Mouse (Mus musculus): ENCODE data around the gene Mib2.
"Not testable (repeated sequence)": the region's sequence is repeated elsewhere in the genome, so short reads cannot be mapped to it uniquely, and the experiment has no call there.

DNA sequence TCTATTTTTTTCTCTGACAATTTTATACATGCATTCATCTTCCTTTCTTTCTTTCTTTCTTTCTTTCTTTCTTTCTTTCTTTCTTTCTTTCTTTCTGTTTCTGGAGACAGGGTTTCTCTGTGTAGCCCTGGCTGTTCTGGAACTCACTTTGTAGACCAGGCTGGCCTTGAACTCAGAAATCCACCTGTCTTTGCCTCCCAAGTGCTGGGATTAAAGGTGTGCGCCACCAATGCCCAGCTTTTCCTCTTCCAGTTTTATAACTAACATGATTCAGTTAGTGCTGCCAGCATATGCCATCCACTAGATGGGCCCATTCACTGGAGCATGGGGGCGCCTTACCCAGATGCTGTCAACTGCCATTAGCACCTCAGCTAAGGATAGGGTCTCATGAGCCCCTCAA is 23.7 kb downstream of the Mib2 start, which contains the start of gene Gm10563:
- TF ChIP-seq POLR2A (IDR thresholded peaks at IDR 0.05; ENCODE audit: insufficient read length, low read depth); SRF (IDR thresholded peaks at IDR 0.05; ENCODE audit: control insufficient read depth, insufficient read length, low read depth); MAX (IDR thresholded peaks at IDR 0.05; ENCODE audit: low read depth): not testable (repeated sequence)

Data from myocyte (in vitro differentiated cells).